Mouse (Mus musculus) liver, adult 2 months (tissue): ENCODE measurements at regions not wholly inside any gene's neighbourhood (a gene's known extent, or its start where the extent isn't known, plus 50 kb on each side); places are given as distances from the start of the nearest gene placed in this dataset.

ENCODE experiments used
- DNase-seq: peaks from one replicate; pipeline ENCODE4 v3.0.0-alpha.2; 2011; ENCODE audit warnings: low read depth, low spot score; ENCODE audit errors: extremely low read depth
- H3K27ac ChIP-seq: fragments of 200-500 bp; replicated peaks from 2 replicates; pipeline ENCODE4 v1.5.1; 2012; ENCODE audit warnings: low read depth, mild to moderate bottlenecking, control low read depth, inconsistent platforms, low read length; ENCODE audit not compliant: insufficient read depth
- H3K27me3 ChIP-seq: fragments of 200-500 bp; 2 replicates; pipeline ENCODE4 v1.6.1; 2012; ENCODE audit warnings: mild to moderate bottlenecking, moderate library complexity, low read length, inconsistent platforms; ENCODE audit not compliant: control insufficient read depth, insufficient read depth
- H3K36me3 ChIP-seq: fragments of 200-500 bp; 2 replicates; pipeline ENCODE4 v1.6.1; 2012; ENCODE audit warnings: low read length, inconsistent platforms; ENCODE audit not compliant: control insufficient read depth, insufficient read depth
- H3K4me1 ChIP-seq: fragments of 200-500 bp; 2 replicates; pipeline ENCODE4 v1.6.1; 2011; ENCODE audit warnings: low read length; ENCODE audit not compliant: control insufficient read depth, insufficient read depth
- H3K4me3 ChIP-seq: fragments of 200-500 bp; 2 replicates; pipeline ENCODE4 v1.5.1; 2011; ENCODE audit warnings: low read depth, mild to moderate bottlenecking, control low read depth, low read length, moderate library complexity; ENCODE audit not compliant: insufficient read depth
- H3K79me2 ChIP-seq: fragments of 200-500 bp; 2 replicates; pipeline ENCODE4 v1.6.1; 2012; ENCODE audit warnings: inconsistent platforms, mild to moderate bottlenecking, low read length, moderate library complexity; ENCODE audit not compliant: control insufficient read depth, insufficient read depth
- H3K9ac ChIP-seq: fragments of 200-500 bp; 2 replicates; pipeline ENCODE4 v1.6.1; 2012; ENCODE audit warnings: low read depth, mild to moderate bottlenecking, control low read depth, inconsistent platforms, low read length
- CTCF ChIP-seq: fragments of 200-500 bp; IDR thresholded peaks from 2 replicates; pipeline ENCODE4 v1.5.1; 2011; ENCODE audit warnings: low read depth, low read length, control low read depth
- POLR2A ChIP-seq: fragments of 200-500 bp; IDR thresholded peaks from 2 replicates; pipeline ENCODE4 v1.6.1; 2011; ENCODE audit warnings: low read length, control low read depth; ENCODE audit not compliant: insufficient read depth; ENCODE audit errors: extremely low read depth
- WGBS: fragments of 180-500 bp; shearing (Covaris S2); methylation state at CpG from one replicate; pipeline ENCODE4 v1.1.7; 2018; 5-methylcytosine and 5-hydroxymethylcytosine counted together

DNA sequence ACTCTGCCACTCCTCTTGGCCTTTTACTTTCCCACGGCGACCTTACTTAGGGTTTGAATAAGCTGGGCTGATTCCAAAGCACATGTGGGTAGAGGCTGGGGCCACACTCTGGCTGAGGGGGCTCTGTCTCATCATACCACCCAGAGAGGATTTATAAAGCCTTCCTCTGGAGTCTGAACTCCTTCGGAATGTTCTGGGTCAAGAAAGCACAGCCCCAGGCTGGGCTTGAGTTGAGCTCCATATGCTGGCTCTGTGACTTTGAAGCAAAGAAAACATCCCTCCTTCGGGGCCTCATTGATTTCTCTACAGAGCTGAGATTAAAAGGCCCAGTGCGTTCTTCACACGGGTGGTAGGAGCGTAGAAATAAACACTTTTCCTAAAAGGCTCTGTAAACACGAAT lies 172.3 kb upstream of the Tle3 start:
- Histone ChIP-seq H3K36me3 (no peaks in the 10 kb centered on the region), H3K27me3 (0 out of 2 replicates have a peak, but pooled peaks cover 2% of the 10 kb centered on the region), H3K27ac (no peak overlapping the region), H3K79me2 (no peaks in the 10 kb centered on the region), H3K4me1 (no peaks in the 10 kb centered on the region), H3K9ac (no peak overlapping the region), H3K4me3 (no peak overlapping the region)
- 63% methylated on average over 8 of the region's 8 CpGs for WGBS
- no peak for TF ChIP-seq CTCF
- no peak for TF ChIP-seq POLR2A
- DNase-seq: no peak

- H3K27me3 ChIP-seq: no peaks in the 10 kb centered on the region
- H3K36me3 ChIP-seq: no peaks in the 10 kb centered on the region
- H3K9ac ChIP-seq: no peak overlapping the region
- no peak overlapping the region for H3K4me3 ChIP-seq
- no peak for TF ChIP-seq POLR2A
- TF ChIP-seq CTCF: no peak
- 57% methylated on average over 5 of the region's 5 CpGs for WGBS
- no peak for DNase-seq
- H3K27ac ChIP-seq: no peak overlapping the region
- H3K4me1 ChIP-seq: no peaks in the 10 kb centered on the region
- H3K79me2 ChIP-seq: no peaks in the 10 kb centered on the region
Observed at GRCm38 (mm10) chr9:61200295-61200955, 171.7 kb upstream of the Tle3 start.

DNA sequence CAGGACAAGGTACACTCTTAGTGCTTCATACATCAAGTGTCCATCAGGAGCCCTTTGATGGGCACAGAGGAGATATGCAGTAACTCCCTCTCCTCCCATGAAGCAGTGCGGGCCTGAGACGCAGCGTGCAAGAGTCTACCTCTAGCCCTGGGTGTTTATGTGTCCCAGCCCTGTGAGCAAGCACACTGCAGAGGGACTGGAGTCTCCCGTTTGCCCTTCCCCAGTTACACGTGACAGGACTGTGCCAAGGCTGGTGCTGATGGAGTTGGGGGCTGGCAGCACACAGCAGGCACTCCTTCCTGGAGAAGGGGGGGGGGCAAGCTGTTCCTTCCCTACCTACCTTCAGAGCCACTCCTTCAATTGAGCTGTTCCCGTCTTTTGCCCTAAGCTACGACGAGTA lies 167.1 kb upstream of the Tle3 start:
- Histone ChIP-seq H3K36me3 (no peaks in the 10 kb centered on the region), H3K4me3 (no peak overlapping the region), H3K79me2 (no peaks in the 10 kb centered on the region), H3K27ac (no peak overlapping the region), H3K27me3 (no peaks in the 10 kb centered on the region), H3K9ac (no peak overlapping the region), H3K4me1 (no peaks in the 10 kb centered on the region)
- TF ChIP-seq CTCF: no peak
- TF ChIP-seq POLR2A: no peak
- no peak for DNase-seq
- WGBS: 88% methylated on average over 8 of the region's 8 CpGs

GRCm38 (mm10) chr9:61206725-61207365 lies 165.3 kb upstream of the Tle3 start:
- DNase-seq: no peak
- H3K9ac ChIP-seq: no peak overlapping the region
- WGBS: 82% methylated on average over 13 of the region's 13 CpGs
- TF ChIP-seq CTCF (no peak), POLR2A (no peak)
- no peaks in the 10 kb centered on the region for H3K4me1 ChIP-seq
- no peaks in the 10 kb centered on the region for H3K79me2 ChIP-seq
- no peak overlapping the region for H3K27ac ChIP-seq
- no peaks in the 10 kb centered on the region for H3K36me3 ChIP-seq
- H3K4me3 ChIP-seq: no peak overlapping the region
- peaks cover 2% of the 10 kb centered on the region; the same call in 1 of the 2 replicates for H3K27me3 ChIP-seq

- WGBS: 96% methylated on average over 13 of the region's 13 CpGs
- H3K4me3 ChIP-seq: no peak overlapping the region
Observed at GRCm38 (mm10) chr9:61207423-61208150, 164.6 kb upstream of the Tle3 start.

DNA sequence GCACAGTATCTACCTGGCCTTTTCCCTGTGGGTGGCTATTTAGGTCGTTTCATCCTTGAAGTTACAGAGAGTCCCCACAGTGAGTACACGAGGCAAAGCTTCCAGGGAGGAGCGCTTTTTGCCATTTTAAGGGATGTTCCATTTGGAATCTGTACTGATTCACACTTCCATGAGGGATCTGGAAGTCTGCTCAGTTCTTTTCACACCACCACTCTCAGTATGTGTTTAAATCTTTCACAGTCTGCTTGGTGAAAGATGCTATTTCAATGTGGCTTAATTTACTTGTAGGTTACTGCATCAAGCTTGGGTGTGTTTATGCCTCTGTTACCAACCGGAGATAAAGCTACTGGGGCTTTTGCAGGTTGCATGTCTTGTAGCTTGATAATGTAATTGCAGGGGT lies 160.5 kb upstream of the Tle3 start:
- no peak for DNase-seq
- Histone ChIP-seq H3K36me3 (no peaks in the 10 kb centered on the region), H3K4me1 (no peaks in the 10 kb centered on the region), H3K27me3 (peaks cover 2% of the 10 kb centered on the region; the same call in 1 of the 2 replicates), H3K4me3 (no peak overlapping the region), H3K27ac (no peak overlapping the region), H3K79me2 (no peaks in the 10 kb centered on the region), H3K9ac (no peak overlapping the region)
- WGBS: 57% methylated on average over 4 of the region's 4 CpGs
- TF ChIP-seq CTCF (no peak), POLR2A (no peak)

More at GRCm38 (mm10) chr9:61207423-61208150, 164.6 kb upstream of the Tle3 start:
- H3K27ac ChIP-seq: no peak overlapping the region
- no peaks in the 10 kb centered on the region for H3K79me2 ChIP-seq
- no peak overlapping the region for H3K9ac ChIP-seq
- no peak for DNase-seq
- H3K27me3 ChIP-seq: peaks cover 2% of the 10 kb centered on the region; the same call in 1 of the 2 replicates
- H3K36me3 ChIP-seq: no peaks in the 10 kb centered on the region
- TF ChIP-seq CTCF: no peak
- no peak for TF ChIP-seq POLR2A
- H3K4me1 ChIP-seq: no peaks in the 10 kb centered on the region
